ENCODE assay signal across 8 mouse cellular contexts in genomic region chr4:135889884-135890283, GRCm38 (mm10). TPM values are rescaled to one million over a fixed set of nuclear protein-coding genes. Genes with fewer than 3 reads are reported as not detected.
DNase-seq lines count a peak whose midpoint lies in the region; ATAC-seq and TF ChIP-seq lines count a peak whose summit lies in the region.

No protein-coding gene starts in this region.

- no peak overlapping the region for H3K27ac ChIP-seq in forebrain, embryonic 13.5 days

- peaks cover 16% of the 10 kb centered on the region for H3K27me3 ChIP-seq in G1E (ENCODE audit: insufficient read depth, low read length)
- no peaks in the 10 kb centered on the region for H3K27me3 ChIP-seq in forebrain, embryonic 13.5 days

- H3K9ac ChIP-seq in forebrain, embryonic 13.5 days = no peak overlapping the region

- no peak overlapping the region for H3K4me3 ChIP-seq in G1E (ENCODE audit: low read depth, low read length)
- H3K4me3 ChIP-seq in forebrain, embryonic 13.5 days = no peak overlapping the region
- no peak overlapping the region for H3K4me3 ChIP-seq in lung, adult 2 months (replicated peaks; ENCODE audit: extremely low read depth, low read depth, low read length)

- peak; percentile 52 for DNase-seq in G1E (ENCODE audit: low spot score)
- peak; percentile 66 for DNase-seq in c-Kit-positive CD71-positive TER-119-positive erythroid progenitor cells, embryonic 14.5 days (ENCODE audit: low spot score)
- peak; percentile 82 to 88 for DNase-seq in heart, postnatal 14 days
- DNase-seq in kidney, postnatal 4 days = peak; percentile 87 to 88
- peak; percentile 76 for DNase-seq in lung, adult 2 months
- DNase-seq in retina, embryonic 14.5 days (ENCODE audit: low spot score) = peak; percentile 88
- peak; percentile 83 to 84 for DNase-seq in thymus, postnatal 36 days

- peaks cover 42% of the 10 kb centered on the region for H3K4me1 ChIP-seq in G1E (ENCODE audit: insufficient read depth, low read depth, low read length)
- no peaks in the 10 kb centered on the region for H3K4me1 ChIP-seq in forebrain, embryonic 13.5 days
- no peaks in the 10 kb centered on the region for H3K4me1 ChIP-seq in lung, adult 2 months (ENCODE audit: control insufficient read depth, insufficient read depth, low read length)

- no peak for TF ChIP-seq POLR2A in lung, adult 2 months (IDR thresholded peaks at IDR 0.05; ENCODE audit: borderline replicate concordance, extremely low read depth, low read depth, low read length)

- peak; percentile 61 for TF ChIP-seq CTCF in G1E (IDR thresholded peaks at IDR 0.05; ENCODE audit: low read depth, low read length)
- peak; percentile 99 for TF ChIP-seq CTCF in lung, adult 2 months (IDR thresholded peaks at IDR 0.05; ENCODE audit: insufficient read depth, low read length)

- H3K9me3 ChIP-seq in G1E (replicated peaks) = peaks cover 4% of the 10 kb centered on the region; the same call in 1 of the 2 replicates
- no peaks in the 10 kb centered on the region for H3K9me3 ChIP-seq in forebrain, embryonic 13.5 days (replicated peaks)

- ATAC-seq in G1E (ENCODE audit: extremely low read depth, insufficient number of reproducible peaks, low FRiP score, poor library complexity, severe bottlenecking) = peak; percentile 34; the same call in 1 of the 2 replicates
- ATAC-seq in forebrain, embryonic 13.5 days = peak; percentile 75

- no peaks in the 10 kb centered on the region for H3K36me3 ChIP-seq in G1E (replicated peaks)
- H3K36me3 ChIP-seq in forebrain, embryonic 13.5 days (ENCODE audit: poor library complexity, severe bottlenecking) = no peaks in the 10 kb centered on the region

- no peak overlapping the region for H3K4me2 ChIP-seq in forebrain, embryonic 13.5 days

- WGBS in forebrain, embryonic 13.5 days = 9% methylated on average over 4 of the region's 4 CpGs
- WGBS in lung, adult 2 months = 1% methylated on average over 4 of the region's 4 CpGs

- intact Hi-C loops in heart, postnatal 14 days (cut with DNase I) = loop anchor here (2.0 to 10.0 kb wide), 5 partner anchors 29 to 185 kb away; partner anchors contain the start of genes Gale and Rpl11

RNA-seq across cellular contexts. Expression of gene Cnr2, which starts 5.3 kb away (rescaled TPM):
- total RNA-seq in G1E (2014; fragmentation: Nextera tagmentation) (13.4 and 13.6 TPM in 2 replicates), G1E (2017) (28.2 and 30.6 TPM in 2 replicates)
- polyA plus RNA-seq in G1E (2012) = 4.0 and 5.1 TPM in 2 replicates
- polyA plus RNA-seq in forebrain, embryonic 13.5 days (2015; fragmentation: Nextera tagmentation; extraction: Ambion mirVana) = 0.13 and 0.21 TPM in 2 replicates
- total RNA-seq in heart, postnatal 14 days (2021) = under 1 TPM; 0.76 to 0.93 TPM
- 7.3 and 9.1 TPM in 2 replicates for polyA plus RNA-seq in lung, adult 2 months (2012; rRNA removed)

RNA-seq across cellular contexts. Expression of gene Pnrc2, which starts 16.2 kb away (rescaled TPM):
- 264 and 272 TPM in 2 replicates for total RNA-seq in G1E (2014; fragmentation: Nextera tagmentation)
- 159 and 197 TPM in 2 replicates for total RNA-seq in G1E (2017)
- polyA plus RNA-seq in G1E (2012) = 7.7 and 7.9 TPM in 2 replicates
- 180 and 185 TPM in 2 replicates for polyA plus RNA-seq in forebrain, embryonic 13.5 days (2015; fragmentation: Nextera tagmentation; extraction: Ambion mirVana)
- total RNA-seq in heart, postnatal 14 days (2021) = 10 to 100 TPM; 79.0 to 84.8 TPM
- 13.6 and 21.0 TPM in 2 replicates for polyA plus RNA-seq in lung, adult 2 months (2012; rRNA removed)

RNA-seq across cellular contexts. Expression of gene Fuca1, which starts 30.7 kb away (rescaled TPM):
- total RNA-seq in G1E (2014; fragmentation: Nextera tagmentation) = 32.8 and 66.2 TPM in 2 replicates
- total RNA-seq in G1E (2017) = 149 and 150 TPM in 2 replicates
- 13.9 and 16.9 TPM in 2 replicates for polyA plus RNA-seq in G1E (2012)
- 41.7 and 56.6 TPM in 2 replicates for polyA plus RNA-seq in forebrain, embryonic 13.5 days (2015; fragmentation: Nextera tagmentation; extraction: Ambion mirVana)
- total RNA-seq in heart, postnatal 14 days (2021) = 10 to 100 TPM; 33.5 to 40.7 TPM
- 51.5 and 64.0 TPM in 2 replicates for polyA plus RNA-seq in lung, adult 2 months (2012; rRNA removed)

RNA-seq across cellular contexts. Expression of gene Srsf10, which starts 34.3 kb away (rescaled TPM):
- total RNA-seq in G1E (2014; fragmentation: Nextera tagmentation) (355 and 418 TPM in 2 replicates), G1E (2017) (223 and 241 TPM in 2 replicates)
- polyA plus RNA-seq in G1E (2012) = 299 and 339 TPM in 2 replicates
- polyA plus RNA-seq in forebrain, embryonic 13.5 days (2015; fragmentation: Nextera tagmentation; extraction: Ambion mirVana) = 341 and 352 TPM in 2 replicates
- 10 to 100 TPM; 48.1 to 59.7 TPM for total RNA-seq in heart, postnatal 14 days (2021)
- 72.6 and 84.9 TPM in 2 replicates for polyA plus RNA-seq in lung, adult 2 months (2012; rRNA removed)

RNA-seq across cellular contexts. Expression of gene Hmgcl, which starts 56.4 kb away (rescaled TPM):
- total RNA-seq in G1E (2014; fragmentation: Nextera tagmentation) (19.1 and 22.2 TPM in 2 replicates), G1E (2017) (38.0 and 39.1 TPM in 2 replicates)
- polyA plus RNA-seq in G1E (2012) = 22.6 and 33.3 TPM in 2 replicates
- 56.2 and 57.1 TPM in 2 replicates for polyA plus RNA-seq in forebrain, embryonic 13.5 days (2015; fragmentation: Nextera tagmentation; extraction: Ambion mirVana)
- 10 to 100 TPM; 69.8 to 70.4 TPM for total RNA-seq in heart, postnatal 14 days (2021)
- polyA plus RNA-seq in lung, adult 2 months (2012; rRNA removed) = 43.8 and 49.6 TPM in 2 replicates
